In genomic region chr11:116023074-116023770, GRCm38 (mm10) we compare ENCODE assay signal across 8 mouse cellular contexts. TPM values are rescaled to one million over a fixed set of nuclear protein-coding genes. Genes with fewer than 3 reads are reported as not detected.
DNase-seq lines count a peak whose midpoint lies in the region; ATAC-seq lines count a peak whose summit lies in the region.
"Not testable (repeated sequence)": the region's sequence is repeated elsewhere in the genome, so short reads cannot be mapped to it uniquely, and the experiment has no call there.
"Had no signal": no experiment of that assay in that cellular context is flagged by ENCODE, and none has a peak within 500 bp of the region (broad histone marks: within the 10 kb centered on the region; RNA-seq: fewer than 3 reads in every experiment).

No protein-coding gene starts in this region.

- peak; percentile 44 for DNase-seq in NIH3T3 (ENCODE audit: low read depth)
- DNase-seq in heart, embryonic 10.5 days (ENCODE audit: low spot score), result not testable (repeated sequence)
- DNase-seq in induced T-regulatory cell, adult 2 months (ENCODE audit: low read depth), result peak; percentile 53

- peak overlapping the region; percentile 100 for H3K9ac ChIP-seq in embryonic facial prominence, embryonic 15.5 days
- peak overlapping the region; percentile 100 for H3K9ac ChIP-seq in limb, embryonic 12.5 days (replicated peaks)
- H3K9ac ChIP-seq in lung, embryonic 16.5 days (ENCODE audit: low read length), result peak overlapping the region; percentile 100
- peak overlapping the region; percentile 100 for H3K9ac ChIP-seq in neural tube, embryonic 12.5 days

- H3K4me2 ChIP-seq in embryonic facial prominence, embryonic 15.5 days (replicated peaks), result peak overlapping the region; percentile 45
- peak overlapping the region; percentile 66 for H3K4me2 ChIP-seq in limb, embryonic 12.5 days
- H3K4me2 ChIP-seq in lung, embryonic 16.5 days (ENCODE audit: low read depth, low read length), result peak overlapping the region; percentile 50
- peak overlapping the region; percentile 70 for H3K4me2 ChIP-seq in neural tube, embryonic 12.5 days (replicated peaks)

- peaks cover 17% of the 10 kb centered on the region for H3K36me3 ChIP-seq in embryonic facial prominence, embryonic 15.5 days
- H3K36me3 ChIP-seq in heart, embryonic 10.5 days, result peaks cover 24% of the 10 kb centered on the region
- H3K36me3 ChIP-seq in limb, embryonic 12.5 days, result peaks cover 23% of the 10 kb centered on the region
- peaks cover 14% of the 10 kb centered on the region for H3K36me3 ChIP-seq in lung, embryonic 16.5 days (ENCODE audit: control insufficient read depth, insufficient read depth, low read length)
- peaks cover 10% of the 10 kb centered on the region; the same call in 1 of the 2 replicates for H3K36me3 ChIP-seq in neural tube, embryonic 12.5 days

- not testable (repeated sequence) for H3K4me1 ChIP-seq in embryonic facial prominence, embryonic 15.5 days; heart, embryonic 10.5 days; lung, embryonic 16.5 days (replicated peaks; ENCODE audit: control insufficient read depth, insufficient read depth, low read length); neural tube, embryonic 12.5 days
- peaks cover 14% of the 10 kb centered on the region for H3K4me1 ChIP-seq in limb, embryonic 12.5 days (replicated peaks)

- peak overlapping the region; percentile 100 for H3K27ac ChIP-seq in embryonic facial prominence, embryonic 15.5 days (replicated peaks)
- peak overlapping the region; percentile 99 for H3K27ac ChIP-seq in heart, embryonic 10.5 days
- H3K27ac ChIP-seq in limb, embryonic 12.5 days, result peak overlapping the region; percentile 100
- peak overlapping the region; percentile 100 for H3K27ac ChIP-seq in lung, embryonic 16.5 days (ENCODE audit: low read length)
- peak overlapping the region; percentile 100 for H3K27ac ChIP-seq in neural tube, embryonic 12.5 days

- H3K4me3 ChIP-seq in embryonic facial prominence, embryonic 15.5 days (replicated peaks), result peak overlapping the region; percentile 95
- H3K4me3 ChIP-seq in heart, embryonic 10.5 days, result peak overlapping the region; percentile 96
- H3K4me3 ChIP-seq in limb, embryonic 12.5 days (replicated peaks), result peak overlapping the region; percentile 96
- H3K4me3 ChIP-seq in lung, embryonic 16.5 days (ENCODE audit: low read length), result peak overlapping the region; percentile 91
- peak overlapping the region; percentile 99 for H3K4me3 ChIP-seq in neural tube, embryonic 12.5 days

- ATAC-seq in embryonic facial prominence, embryonic 15.5 days (ENCODE audit: insufficient number of reproducible peaks, low FRiP score, low TSS enrichment, low read depth); limb, embryonic 12.5 days (ENCODE audit: insufficient number of reproducible peaks, insufficient read depth, low FRiP score, low TSS enrichment, low read depth); lung, embryonic 16.5 days (ENCODE audit: low read depth); neural tube, embryonic 12.5 days (ENCODE audit: low FRiP score, low read depth): not testable (repeated sequence)

- WGBS in embryonic facial prominence, embryonic 15.5 days, result 4% methylated on average over 18 of the region's 18 CpGs
- WGBS in heart, embryonic 10.5 days, result 8% methylated on average over 18 of the region's 18 CpGs
- WGBS in limb, embryonic 12.5 days, result 6% methylated on average over 18 of the region's 18 CpGs
- WGBS in lung, embryonic 16.5 days, result 2% methylated on average over 18 of the region's 18 CpGs
- WGBS in neural tube, embryonic 12.5 days, result 7% methylated on average over 18 of the region's 18 CpGs

- not testable (repeated sequence) for H3K27me3 ChIP-seq in embryonic facial prominence, embryonic 15.5 days; heart, embryonic 10.5 days (ENCODE audit: insufficient read depth, poor library complexity, severe bottlenecking); limb, embryonic 12.5 days; lung, embryonic 16.5 days (ENCODE audit: control insufficient read depth, insufficient read depth, low read depth, low read length); neural tube, embryonic 12.5 days (replicated peaks)

- H3K9me3 ChIP-seq in embryonic facial prominence, embryonic 15.5 days (replicated peaks); heart, embryonic 10.5 days; limb, embryonic 12.5 days; lung, embryonic 16.5 days (ENCODE audit: control insufficient read depth, low read length); neural tube, embryonic 12.5 days: not testable (repeated sequence)

RNA-seq across cellular contexts. Expression of gene H3f3b, which starts 4.5 kb away (rescaled TPM):
- polyA plus RNA-seq in embryonic facial prominence, embryonic 15.5 days (2015; fragmentation: Nextera tagmentation; extraction: Ambion mirVana), result 1,738 and 1,786 TPM in 2 replicates
- 684 and 1,078 TPM in 2 replicates for polyA plus RNA-seq in heart, embryonic 10.5 days (2016; fragmentation: Nextera tagmentation; extraction: Ambion mirVana)
- polyA plus RNA-seq in limb, embryonic 12.5 days (2016; fragmentation: Nextera tagmentation; extraction: Ambion mirVana), result 2,405 and 2,474 TPM in 2 replicates
- 1,792 and 1,937 TPM in 2 replicates for polyA plus RNA-seq in lung, embryonic 16.5 days (2015; fragmentation: Nextera tagmentation; extraction: Ambion mirVana)
- polyA plus RNA-seq in neural tube, embryonic 12.5 days (2016; fragmentation: Nextera tagmentation; extraction: Ambion mirVana), result 2,060 and 2,115 TPM in 2 replicates

RNA-seq across cellular contexts. Expression of gene Unk, which starts 6.9 kb away (rescaled TPM):
- polyA plus RNA-seq in embryonic facial prominence, embryonic 15.5 days (2015; fragmentation: Nextera tagmentation; extraction: Ambion mirVana), result 36.8 and 42.2 TPM in 2 replicates
- polyA plus RNA-seq in heart, embryonic 10.5 days (2016; fragmentation: Nextera tagmentation; extraction: Ambion mirVana), result 33.3 and 37.1 TPM in 2 replicates
- polyA plus RNA-seq in limb, embryonic 12.5 days (2016; fragmentation: Nextera tagmentation; extraction: Ambion mirVana), result 50.0 and 51.8 TPM in 2 replicates
- polyA plus RNA-seq in lung, embryonic 16.5 days (2015; fragmentation: Nextera tagmentation; extraction: Ambion mirVana), result 37.9 and 41.3 TPM in 2 replicates
- 47.9 and 48.6 TPM in 2 replicates for polyA plus RNA-seq in neural tube, embryonic 12.5 days (2016; fragmentation: Nextera tagmentation; extraction: Ambion mirVana)

RNA-seq across cellular contexts. Expression of gene Galk1, which starts 10.7 kb away (rescaled TPM):
- 173 and 176 TPM in 2 replicates for polyA plus RNA-seq in embryonic facial prominence, embryonic 15.5 days (2015; fragmentation: Nextera tagmentation; extraction: Ambion mirVana)
- 202 and 273 TPM in 2 replicates for polyA plus RNA-seq in heart, embryonic 10.5 days (2016; fragmentation: Nextera tagmentation; extraction: Ambion mirVana)
- polyA plus RNA-seq in limb, embryonic 12.5 days (2016; fragmentation: Nextera tagmentation; extraction: Ambion mirVana), result 181 and 182 TPM in 2 replicates
- polyA plus RNA-seq in lung, embryonic 16.5 days (2015; fragmentation: Nextera tagmentation; extraction: Ambion mirVana), result 188 and 190 TPM in 2 replicates
- polyA plus RNA-seq in neural tube, embryonic 12.5 days (2016; fragmentation: Nextera tagmentation; extraction: Ambion mirVana), result 100 and 109 TPM in 2 replicates

RNA-seq across cellular contexts. Expression of gene Itgb4, which starts 48.7 kb away (rescaled TPM):
- polyA plus RNA-seq in embryonic facial prominence, embryonic 15.5 days (2015; fragmentation: Nextera tagmentation; extraction: Ambion mirVana), result 21.1 and 21.5 TPM in 2 replicates
- 0.67 and 1.1 TPM in 2 replicates for polyA plus RNA-seq in heart, embryonic 10.5 days (2016; fragmentation: Nextera tagmentation; extraction: Ambion mirVana)
- polyA plus RNA-seq in limb, embryonic 12.5 days (2016; fragmentation: Nextera tagmentation; extraction: Ambion mirVana), result 3.1 and 3.9 TPM in 2 replicates
- 3.4 and 3.8 TPM in 2 replicates for polyA plus RNA-seq in lung, embryonic 16.5 days (2015; fragmentation: Nextera tagmentation; extraction: Ambion mirVana)
- polyA plus RNA-seq in neural tube, embryonic 12.5 days (2016; fragmentation: Nextera tagmentation; extraction: Ambion mirVana), result 0.99 and 1.4 TPM in 2 replicates
- polyA plus RNA-seq: inflammation-experienced regulatory T-cells, adult 6 months had no signal

RNA-seq across cellular contexts. Expression of gene Unc13d, which starts 54.5 kb away (rescaled TPM):
- polyA plus RNA-seq in embryonic facial prominence, embryonic 15.5 days (2015; fragmentation: Nextera tagmentation; extraction: Ambion mirVana), result 4.3 and 4.8 TPM in 2 replicates
- 6.1 and 7.2 TPM in 2 replicates for polyA plus RNA-seq in heart, embryonic 10.5 days (2016; fragmentation: Nextera tagmentation; extraction: Ambion mirVana)
- polyA plus RNA-seq in limb, embryonic 12.5 days (2016; fragmentation: Nextera tagmentation; extraction: Ambion mirVana), result 1.4 and 1.7 TPM in 2 replicates
- polyA plus RNA-seq in lung, embryonic 16.5 days (2015; fragmentation: Nextera tagmentation; extraction: Ambion mirVana), result 7.2 and 8.9 TPM in 2 replicates
- polyA plus RNA-seq in neural tube, embryonic 12.5 days (2016; fragmentation: Nextera tagmentation; extraction: Ambion mirVana), result 1.3 and 1.7 TPM in 2 replicates
